Mouse (Mus musculus): ENCODE measurements at regions not wholly inside any gene's neighbourhood (a gene's known extent, or its start where the extent isn't known, plus 50 kb on each side); places are given as distances from the start of the nearest gene placed in this dataset.

- ATAC-seq (ENCODE audit: poor library complexity, severe bottlenecking) = no peak
Measured at GRCm38 (mm10) chr4:142967604-142968003, 245.2 kb downstream of the Prdm2 start.

DNA sequence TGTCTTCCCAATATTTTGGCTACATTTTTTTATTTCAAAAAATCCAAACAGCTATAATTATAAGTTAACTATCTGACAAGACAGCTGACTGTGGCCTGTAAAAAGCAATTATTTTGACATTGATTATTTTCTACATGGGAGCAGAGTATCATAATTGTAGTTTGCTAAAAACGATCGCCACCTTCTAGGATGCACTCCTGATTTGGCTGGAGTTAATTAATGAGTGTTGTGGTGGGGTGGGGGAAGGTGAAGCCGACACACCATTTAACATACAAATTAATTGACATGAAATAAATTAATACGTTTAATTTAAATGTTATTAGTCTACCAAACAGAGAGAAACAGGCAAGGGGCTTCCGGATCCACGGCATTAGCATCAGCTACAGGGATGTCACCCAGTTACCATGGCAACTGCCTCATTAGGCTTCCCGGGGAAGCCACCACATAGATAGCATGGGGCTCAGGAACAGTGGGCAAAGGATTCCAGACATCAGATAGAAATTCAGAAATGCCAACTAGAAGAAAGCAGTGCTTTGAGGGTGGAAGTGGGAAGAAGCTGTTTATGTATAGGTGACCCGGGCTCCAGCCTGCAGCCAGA lies 255.9 kb downstream of the Prdm2 start:
- ATAC-seq (ENCODE audit: poor library complexity, severe bottlenecking) = no peak

GRCm38 (mm10) chr4:142956376-142956775 lies 256.4 kb downstream of the Prdm2 start:
- ATAC-seq (ENCODE audit: poor library complexity, severe bottlenecking) = no peak

DNA sequence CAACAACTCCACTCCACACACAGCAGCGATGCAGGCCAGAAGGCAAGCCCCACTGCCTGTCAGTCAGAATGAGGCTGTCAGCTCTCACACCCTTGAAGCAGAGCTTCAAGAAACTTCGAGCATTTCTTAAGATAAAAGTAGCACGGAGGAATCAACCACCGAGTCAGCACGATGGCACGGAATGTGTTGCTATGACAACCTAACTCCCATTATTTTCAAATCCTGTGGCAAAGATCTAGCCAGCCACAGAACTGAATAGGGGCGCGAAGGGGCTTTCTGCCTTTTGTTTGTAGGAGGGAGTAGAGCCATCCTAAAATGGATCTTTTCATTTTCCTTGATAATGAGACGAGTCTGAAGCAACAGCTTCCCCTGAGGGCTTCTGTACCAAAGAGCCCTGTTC lies 259.1 kb downstream of the Prdm2 start:
- ATAC-seq (ENCODE audit: poor library complexity, severe bottlenecking) = no peak

DNA sequence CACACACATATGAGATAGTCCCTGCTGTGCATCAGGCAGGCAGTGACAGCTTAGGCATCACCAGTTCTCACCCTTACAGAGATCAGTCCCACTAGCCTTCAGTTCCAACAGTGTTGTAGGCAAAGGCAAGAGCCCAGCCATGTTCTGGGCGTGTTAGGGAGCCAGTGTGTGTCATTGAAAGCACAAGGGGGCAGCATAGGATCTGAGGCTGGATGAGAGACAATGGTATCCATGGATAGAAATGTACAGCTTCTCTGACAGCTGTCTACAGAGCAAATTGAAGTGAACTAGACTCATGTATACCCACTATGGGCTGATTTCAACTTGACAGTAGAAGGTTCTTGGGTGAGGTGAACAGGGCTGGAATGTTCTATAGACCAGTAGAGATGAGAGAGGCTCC lies 259.9 kb downstream of the Prdm2 start:
- ATAC-seq (ENCODE audit: poor library complexity, severe bottlenecking) = no peak

DNA sequence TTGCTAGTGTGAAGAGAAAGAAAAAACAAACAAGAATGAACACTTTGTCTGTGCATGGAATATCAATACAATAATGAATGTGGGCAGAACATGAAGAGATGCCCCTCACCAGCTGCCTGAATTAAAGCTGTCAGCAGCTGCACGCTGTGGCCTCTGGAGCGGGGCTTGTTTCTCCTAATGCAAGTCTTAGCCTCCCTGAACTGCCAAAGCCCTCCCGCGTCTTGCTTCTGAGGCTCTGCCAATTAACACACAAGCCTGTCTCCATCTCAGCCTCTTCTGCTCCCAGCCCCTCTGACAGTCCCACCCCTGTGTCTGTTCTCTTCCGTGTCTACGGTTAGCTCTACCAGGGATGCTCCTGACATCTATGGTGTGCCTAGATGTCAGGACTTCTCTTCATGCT lies 265.1 kb downstream of the Prdm2 start:
- ATAC-seq (ENCODE audit: poor library complexity, severe bottlenecking) = no peak

- ATAC-seq (ENCODE audit: poor library complexity, severe bottlenecking) = no peak
Measured at GRCm38 (mm10) chr4:142933627-142934026, 279.2 kb downstream of the Prdm2 start.

DNA sequence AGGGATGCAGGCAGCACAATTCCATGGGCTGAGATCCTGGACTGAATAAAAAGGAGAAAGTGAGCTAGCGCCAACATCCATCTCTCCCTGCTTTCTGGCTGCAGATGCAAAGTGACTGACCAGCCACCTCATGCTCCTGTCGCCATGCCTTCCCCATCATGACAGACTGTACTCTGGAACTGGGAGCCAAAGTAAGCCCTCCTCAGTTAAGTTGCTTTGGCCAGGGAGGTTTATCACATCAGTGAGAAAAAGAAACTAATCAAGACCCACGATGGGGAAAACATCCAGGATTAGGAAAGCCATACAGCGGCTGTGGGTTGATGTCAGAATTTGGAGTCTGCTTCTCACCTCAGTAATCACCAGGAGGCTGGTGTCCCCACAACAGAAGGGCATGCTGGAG lies 283.6 kb downstream of the Prdm2 start:
- ATAC-seq (ENCODE audit: poor library complexity, severe bottlenecking) = no peak

GRCm38 (mm10) chr4:142927328-142928108 lies 285.3 kb downstream of the Prdm2 start:
- no peak for ATAC-seq (ENCODE audit: poor library complexity, severe bottlenecking)

DNA sequence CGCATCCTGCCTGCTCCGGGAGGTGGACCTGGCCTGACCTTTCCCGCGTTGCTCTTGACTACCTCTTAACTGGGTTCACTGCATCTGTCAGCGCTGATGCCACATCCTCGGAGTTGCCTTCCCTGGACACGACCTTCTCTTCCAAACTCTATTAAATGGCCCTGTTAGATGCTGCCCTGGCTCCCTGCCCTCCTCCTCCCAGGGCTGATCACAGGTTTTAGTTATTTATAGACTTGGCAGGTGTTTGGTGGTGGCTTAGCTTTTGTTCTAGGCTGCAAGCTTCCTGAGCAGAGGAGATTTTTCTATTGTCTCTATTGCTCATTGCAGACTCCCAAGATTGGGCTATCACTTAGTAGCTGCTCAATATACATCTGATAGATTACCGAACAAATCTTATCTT lies 287.7 kb downstream of the Prdm2 start:
- no peak for ATAC-seq (ENCODE audit: poor library complexity, severe bottlenecking)

DNA sequence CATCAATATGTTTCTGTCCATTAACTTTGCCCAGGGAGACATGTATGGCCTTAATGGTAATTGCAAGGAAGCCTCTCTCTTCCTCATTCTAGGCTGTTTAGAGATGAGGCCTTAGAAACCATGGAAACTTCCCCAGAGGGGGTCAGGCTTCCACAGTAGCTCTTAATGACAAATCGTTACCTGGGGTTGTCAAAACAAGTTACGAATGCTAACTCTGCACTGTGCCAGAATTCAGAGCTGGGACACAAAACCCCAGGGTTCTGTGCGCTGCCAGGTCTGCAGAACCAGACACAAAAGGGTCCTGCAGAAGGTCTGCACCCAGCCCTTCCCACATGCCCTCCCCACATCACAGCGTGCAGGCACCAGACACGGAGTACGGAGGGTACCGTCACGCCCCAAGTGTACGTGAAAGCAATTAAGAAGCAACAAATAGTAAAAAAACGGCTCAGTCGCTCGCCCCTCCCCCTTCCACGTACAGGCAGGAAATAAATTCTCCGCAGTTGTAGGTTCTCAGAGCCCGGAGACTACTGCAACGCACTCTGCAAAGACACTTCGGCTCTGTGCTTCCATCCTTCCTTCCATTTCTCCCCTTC lies 303.3 kb downstream of the Prdm2 start:
- ATAC-seq (ENCODE audit: poor library complexity, severe bottlenecking) = no peak

- no peak for ATAC-seq (ENCODE audit: poor library complexity, severe bottlenecking)
Measured at GRCm38 (mm10) chr4:142908782-142909181, 304.0 kb downstream of the Prdm2 start.

- no peak for ATAC-seq (ENCODE audit: poor library complexity, severe bottlenecking)
Measured at GRCm38 (mm10) chr4:142903356-142904032, 309.3 kb downstream of the Prdm2 start.

GRCm38 (mm10) chr4:142900792-142901191 lies 312.0 kb downstream of the Prdm2 start:
- no peak for ATAC-seq (ENCODE audit: poor library complexity, severe bottlenecking)

DNA sequence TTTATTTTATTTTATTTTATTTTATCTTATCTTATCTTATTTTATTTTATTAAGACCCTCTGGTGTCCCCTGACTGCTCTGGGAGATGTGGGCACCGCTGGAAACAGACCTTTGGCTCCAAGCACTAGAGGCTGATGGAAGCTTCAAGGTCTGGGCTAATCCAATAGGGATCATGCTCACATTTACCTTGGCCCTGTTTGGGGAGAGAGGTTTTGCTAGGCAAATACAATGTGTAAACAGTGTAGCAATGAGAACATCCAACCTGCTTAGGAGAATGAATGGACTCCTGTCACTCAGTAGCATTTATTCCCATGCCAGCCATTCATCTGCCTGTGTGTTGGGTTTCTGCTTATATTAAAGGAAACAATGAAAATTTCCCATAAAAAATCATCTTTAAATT lies 313.8 kb downstream of the Prdm2 start:
- ATAC-seq (ENCODE audit: poor library complexity, severe bottlenecking) = no peak

GRCm38 (mm10) chr4:142890711-142891110 lies 322.1 kb downstream of the Prdm2 start:
- ATAC-seq (ENCODE audit: poor library complexity, severe bottlenecking) = no peak

DNA sequence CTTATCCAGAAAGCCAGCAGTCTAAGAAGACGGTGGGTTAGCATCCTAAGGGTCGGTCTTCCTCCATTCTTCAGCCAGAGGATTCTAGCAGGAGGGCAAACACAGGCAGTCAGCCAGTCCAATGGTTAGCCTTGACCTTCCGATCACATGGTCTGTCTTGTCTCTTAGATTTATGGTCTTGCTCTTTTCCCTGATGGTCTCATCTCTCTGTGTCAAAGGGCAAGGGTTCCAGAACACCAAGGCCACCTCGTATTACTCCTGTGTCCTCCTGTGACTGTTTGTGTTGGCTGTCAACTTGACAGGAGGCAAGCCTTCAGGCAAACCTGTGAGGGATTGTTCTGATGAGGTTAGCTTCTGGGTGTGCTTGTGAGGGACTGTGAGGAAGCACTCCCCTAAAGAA lies 323.9 kb downstream of the Prdm2 start:
- no peak for ATAC-seq (ENCODE audit: poor library complexity, severe bottlenecking)

GRCm38 (mm10) chr4:142887876-142888275 lies 324.9 kb downstream of the Prdm2 start:
- ATAC-seq (ENCODE audit: poor library complexity, severe bottlenecking) = no peak

DNA sequence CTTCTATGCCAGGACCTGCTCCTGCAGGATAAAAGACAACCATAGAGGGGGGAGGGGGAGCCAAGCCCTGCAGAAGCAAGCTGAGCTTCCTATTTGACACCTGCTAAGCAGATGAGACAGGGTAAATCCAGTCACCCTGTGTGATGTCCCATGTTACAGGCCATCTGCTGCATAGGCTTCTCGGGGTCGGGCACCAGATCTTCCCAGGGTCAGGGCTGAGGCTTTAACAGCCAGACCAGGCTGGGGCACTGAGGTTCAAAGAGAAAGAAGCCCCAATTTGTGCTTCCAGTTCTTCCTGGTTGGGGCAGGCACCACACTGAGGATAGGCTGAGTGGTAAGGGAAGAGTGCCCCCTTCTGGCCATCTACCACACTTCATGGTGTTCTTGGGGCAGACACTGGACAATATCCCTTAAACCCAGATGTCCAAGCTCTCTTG lies 332.5 kb downstream of the Prdm2 start:
- ATAC-seq (ENCODE audit: poor library complexity, severe bottlenecking) = no peak

- no peak for ATAC-seq (ENCODE audit: poor library complexity, severe bottlenecking)
Measured at GRCm38 (mm10) chr4:142876151-142876550, 336.6 kb downstream of the Prdm2 start.

DNA sequence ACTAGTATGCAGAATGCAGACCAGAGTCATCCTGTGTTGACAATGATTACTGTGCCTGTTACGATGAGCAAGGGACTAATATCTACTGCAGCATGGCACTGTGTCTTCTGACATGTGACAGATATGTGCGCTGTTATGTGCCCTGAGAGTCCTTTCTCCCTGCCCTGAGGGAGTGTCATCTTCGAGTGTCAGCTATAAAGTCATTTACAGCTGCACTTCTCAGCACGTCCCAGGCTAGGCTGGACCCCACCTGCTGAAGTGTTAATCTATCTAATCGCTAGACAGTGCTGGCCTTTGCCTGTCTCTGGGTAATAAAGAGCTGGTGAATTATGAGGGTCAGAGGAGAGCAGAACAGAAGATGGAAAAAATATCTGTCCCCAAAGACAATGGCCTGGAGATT lies 337.7 kb downstream of the Prdm2 start:
- no peak for ATAC-seq (ENCODE audit: poor library complexity, severe bottlenecking)

GRCm38 (mm10) chr4:142866341-142866740 lies 346.5 kb downstream of the Prdm2 start:
- no peak for ATAC-seq (ENCODE audit: poor library complexity, severe bottlenecking)

All from megakaryocyte, adult 5-6 weeks (primary cell).